Mouse (Mus musculus): ENCODE measurements at regions not wholly inside any gene's neighbourhood (a gene's known extent, or its start where the extent isn't known, plus 50 kb on each side); places are given as distances from the start of the nearest gene placed in this dataset.

- Histone ChIP-seq H3K36me3 (ENCODE audit: control insufficient read depth, insufficient read depth, low read length) (no peaks in the 10 kb centered on the region), H3K4me3 (replicated peaks; ENCODE audit: low read length) (no peak overlapping the region), H3K9ac (ENCODE audit: low read depth, low read length, severe bottlenecking) (no peak overlapping the region), H3K4me2 (replicated peaks; ENCODE audit: low read depth, low read length, severe bottlenecking) (no peak overlapping the region), H3K27me3 (ENCODE audit: control insufficient read depth, insufficient read depth, low read length) (no peaks in the 10 kb centered on the region), H3K9me3 (ENCODE audit: control insufficient read depth, low read length) (no peaks in the 10 kb centered on the region), H3K27ac (replicated peaks; ENCODE audit: low read depth, low read length) (no peak overlapping the region), H3K4me1 (ENCODE audit: control insufficient read depth, insufficient read depth, low read length) (no peaks in the 10 kb centered on the region)
- ATAC-seq (ENCODE audit: low FRiP score, low read depth) (no peak), DNase-seq (ENCODE audit: low spot score) (no peak)
- WGBS, result 85% methylated on average over 7 of the region's 7 CpGs
- no peak for TF ChIP-seq POLR2A (IDR thresholded peaks at IDR 0.05; ENCODE audit: borderline replicate concordance, extremely low read depth, insufficient read depth, insufficient read length)
These were observed 156.4 kb downstream of the Tmx1 start for GRCm38 (mm10) chr12:70609116-70609871.

DNA sequence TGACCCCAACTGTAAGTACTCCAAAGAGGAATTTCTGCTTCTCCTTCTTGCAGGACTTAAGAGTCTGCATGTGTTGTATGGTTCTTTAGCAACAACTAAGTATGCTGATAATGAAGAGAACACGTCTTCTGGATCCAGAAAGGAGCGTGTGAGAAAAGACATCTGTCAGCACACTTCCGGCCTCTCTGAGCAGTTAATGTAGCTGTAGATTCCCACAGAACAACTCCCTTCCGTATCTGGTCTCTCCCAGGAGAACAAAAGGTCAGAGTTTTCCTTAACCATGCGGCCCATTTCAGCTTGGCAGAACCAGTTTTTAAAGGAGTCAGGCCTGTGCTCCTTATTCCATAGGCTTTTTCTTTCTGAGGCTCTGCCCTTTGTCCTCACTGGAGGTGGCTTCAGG lies 159.0 kb downstream of the Tmx1 start:
- TF ChIP-seq POLR2A (IDR thresholded peaks at IDR 0.05; ENCODE audit: borderline replicate concordance, extremely low read depth, insufficient read depth, insufficient read length), result no peak
- H3K9me3 ChIP-seq (ENCODE audit: control insufficient read depth, low read length), result no peaks in the 10 kb centered on the region
- ATAC-seq (ENCODE audit: low FRiP score, low read depth) (no peak), DNase-seq (ENCODE audit: low spot score) (no peak)
- H3K4me1 ChIP-seq (ENCODE audit: control insufficient read depth, insufficient read depth, low read length), result no peaks in the 10 kb centered on the region
- no peak overlapping the region for H3K9ac ChIP-seq (ENCODE audit: low read depth, low read length, severe bottlenecking)
- no peak overlapping the region for H3K27ac ChIP-seq (replicated peaks; ENCODE audit: low read depth, low read length)
- H3K4me2 ChIP-seq (replicated peaks; ENCODE audit: low read depth, low read length, severe bottlenecking), result no peak overlapping the region
- WGBS, result 78% methylated on average over 5 of the region's 5 CpGs
- no peaks in the 10 kb centered on the region for H3K27me3 ChIP-seq (ENCODE audit: control insufficient read depth, insufficient read depth, low read length)
- no peak overlapping the region for H3K4me3 ChIP-seq (replicated peaks; ENCODE audit: low read length)
- no peaks in the 10 kb centered on the region for H3K36me3 ChIP-seq (ENCODE audit: control insufficient read depth, insufficient read depth, low read length)

GRCm38 (mm10) chr12:70613244-70613643 lies 160.3 kb downstream of the Tmx1 start:
- Histone ChIP-seq H3K27me3 (ENCODE audit: control insufficient read depth, insufficient read depth, low read length) (no peaks in the 10 kb centered on the region), H3K4me3 (replicated peaks; ENCODE audit: low read length) (no peak overlapping the region), H3K4me1 (ENCODE audit: control insufficient read depth, insufficient read depth, low read length) (no peaks in the 10 kb centered on the region), H3K4me2 (replicated peaks; ENCODE audit: low read depth, low read length, severe bottlenecking) (no peak overlapping the region), H3K27ac (replicated peaks; ENCODE audit: low read depth, low read length) (no peak overlapping the region), H3K9ac (ENCODE audit: low read depth, low read length, severe bottlenecking) (no peak overlapping the region), H3K9me3 (ENCODE audit: control insufficient read depth, low read length) (no peaks in the 10 kb centered on the region), H3K36me3 (ENCODE audit: control insufficient read depth, insufficient read depth, low read length) (no peaks in the 10 kb centered on the region)
- DNase-seq (ENCODE audit: low spot score) (no peak), ATAC-seq (ENCODE audit: low FRiP score, low read depth) (no peak)
- TF ChIP-seq POLR2A (IDR thresholded peaks at IDR 0.05; ENCODE audit: borderline replicate concordance, extremely low read depth, insufficient read depth, insufficient read length), result no peak
- WGBS, result 80% methylated on average over 5 of the region's 5 CpGs

- no peaks in the 10 kb centered on the region for H3K4me1 ChIP-seq (ENCODE audit: control insufficient read depth, insufficient read depth, low read length)
- DNase-seq (ENCODE audit: low spot score) (no peak), ATAC-seq (ENCODE audit: low FRiP score, low read depth) (no peak)
- 46% methylated on average over 2 of the region's 2 CpGs for WGBS
- H3K27ac ChIP-seq (replicated peaks; ENCODE audit: low read depth, low read length), result no peak overlapping the region
- TF ChIP-seq POLR2A (IDR thresholded peaks at IDR 0.05; ENCODE audit: borderline replicate concordance, extremely low read depth, insufficient read depth, insufficient read length), result no peak
- no peaks in the 10 kb centered on the region for H3K36me3 ChIP-seq (ENCODE audit: control insufficient read depth, insufficient read depth, low read length)
- H3K4me2 ChIP-seq (replicated peaks; ENCODE audit: low read depth, low read length, severe bottlenecking), result no peak overlapping the region
- H3K27me3 ChIP-seq (ENCODE audit: control insufficient read depth, insufficient read depth, low read length), result no peaks in the 10 kb centered on the region
- H3K9ac ChIP-seq (ENCODE audit: low read depth, low read length, severe bottlenecking), result no peak overlapping the region
- H3K4me3 ChIP-seq (replicated peaks; ENCODE audit: low read length), result no peak overlapping the region
- H3K9me3 ChIP-seq (ENCODE audit: control insufficient read depth, low read length), result no peaks in the 10 kb centered on the region
These were observed 161.2 kb downstream of the Tmx1 start for GRCm38 (mm10) chr12:70614101-70614500.

GRCm38 (mm10) chr12:70614686-70615085 lies 161.8 kb downstream of the Tmx1 start:
- Histone ChIP-seq H3K4me1 (ENCODE audit: control insufficient read depth, insufficient read depth, low read length) (no peaks in the 10 kb centered on the region), H3K27ac (replicated peaks; ENCODE audit: low read depth, low read length) (no peak overlapping the region), H3K36me3 (ENCODE audit: control insufficient read depth, insufficient read depth, low read length) (no peaks in the 10 kb centered on the region), H3K4me3 (replicated peaks; ENCODE audit: low read length) (no peak overlapping the region), H3K4me2 (replicated peaks; ENCODE audit: low read depth, low read length, severe bottlenecking) (no peak overlapping the region), H3K9ac (ENCODE audit: low read depth, low read length, severe bottlenecking) (no peak overlapping the region), H3K27me3 (ENCODE audit: control insufficient read depth, insufficient read depth, low read length) (no peaks in the 10 kb centered on the region), H3K9me3 (ENCODE audit: control insufficient read depth, low read length) (no peaks in the 10 kb centered on the region)
- no peak for ATAC-seq (ENCODE audit: low FRiP score, low read depth)
- 75% methylated on average over 2 of the region's 2 CpGs for WGBS
- no peak for TF ChIP-seq POLR2A (IDR thresholded peaks at IDR 0.05; ENCODE audit: borderline replicate concordance, extremely low read depth, insufficient read depth, insufficient read length)
- DNase-seq (ENCODE audit: low spot score), result no peak

Measured in limb, embryonic 14.5 days (tissue).